ENCODE assay signal across 17 mouse cellular contexts in genomic region chr10:7062993-7063392, GRCm38 (mm10). TPM values are rescaled to one million over a fixed set of nuclear protein-coding genes. Genes with fewer than 3 reads are reported as not detected.
A peak's percentile ranks its signal among the peaks of the same experiment; 100 is the strongest.
DNase-seq lines count a peak whose midpoint lies in the region; ATAC-seq and TF ChIP-seq lines count a peak whose summit lies in the region.
"Had no signal": no experiment of that assay in that cellular context is flagged by ENCODE, and none has a peak within 500 bp of the region (broad histone marks: within the 10 kb centered on the region; RNA-seq: fewer than 3 reads in every experiment).

No protein-coding gene starts in this region.

- no peak for ATAC-seq in kidney, embryonic 16.5 days (ENCODE audit: low FRiP score, low TSS enrichment)
- peak; percentile 91 to 95 for ATAC-seq in hematopoietic stem cell, adult 5-6 weeks (replicated peaks in 1 of 2; ENCODE audit: insufficient read depth in 1 of 2, low FRiP score in 2 of 2, low TSS enrichment in 1 of 2, low read depth in 1 of 2, poor library complexity in 2 of 2, severe bottlenecking in 2 of 2)
- peak; percentile 91 for ATAC-seq in megakaryocyte progenitor cell, adult 5-6 weeks (replicated peaks; ENCODE audit: poor library complexity)
- no peak for ATAC-seq in intestine, embryonic 15.5 days
- ATAC-seq: activated CD4-positive, CD25-positive, alpha-beta regulatory T cell, adult 4 months; intestine, postnatal 0 days had no signal

- no peaks in the 10 kb centered on the region for H3K36me3 ChIP-seq in kidney, adult 2 months (ENCODE audit: control insufficient read depth, insufficient read depth, low read length)
- no peaks in the 10 kb centered on the region for H3K36me3 ChIP-seq in kidney, embryonic 16.5 days (ENCODE audit: insufficient read depth, low read length)
- no peaks in the 10 kb centered on the region for H3K36me3 ChIP-seq in intestine, embryonic 15.5 days
- H3K36me3 ChIP-seq: forebrain, embryonic 10.5 days; hindbrain, embryonic 10.5 days; liver, embryonic 13.5 days had no signal

- no peaks in the 10 kb centered on the region for H3K9me3 ChIP-seq in kidney, embryonic 16.5 days (ENCODE audit: low read length)
- H3K9me3 ChIP-seq in intestine, embryonic 15.5 days = no peaks in the 10 kb centered on the region
- H3K9me3 ChIP-seq: forebrain, embryonic 10.5 days; hindbrain, embryonic 10.5 days; liver, embryonic 13.5 days had no signal

- no peak overlapping the region for H3K4me2 ChIP-seq in kidney, embryonic 16.5 days (replicated peaks; ENCODE audit: low read depth, low read length)
- no peak overlapping the region for H3K4me2 ChIP-seq in intestine, embryonic 15.5 days (replicated peaks)
- H3K4me2 ChIP-seq: heart, embryonic 11.5 days; liver, embryonic 13.5 days had no signal

- TF ChIP-seq CTCF in kidney, adult 2 months (conservative IDR thresholded peaks at IDR 0.05; ENCODE audit: insufficient read depth, insufficient read length, low read depth, low read length) = no peak

- H3K4me3 ChIP-seq in kidney, adult 2 months (ENCODE audit: insufficient read depth, low read depth, low read length) = no peak overlapping the region
- H3K4me3 ChIP-seq in kidney, embryonic 16.5 days (ENCODE audit: low read length) = no peak overlapping the region
- H3K4me3 ChIP-seq in intestine, embryonic 15.5 days (replicated peaks) = no peak overlapping the region
- H3K4me3 ChIP-seq: forebrain, embryonic 10.5 days; hindbrain, embryonic 10.5 days; liver, embryonic 13.5 days had no signal

- no peak overlapping the region for H3K9ac ChIP-seq in kidney, embryonic 16.5 days (replicated peaks; ENCODE audit: low read length)
- H3K9ac ChIP-seq in intestine, embryonic 15.5 days = no peak overlapping the region
- H3K9ac ChIP-seq: liver, embryonic 13.5 days had no signal

- H3K27ac ChIP-seq in kidney, adult 2 months (ENCODE audit: insufficient read depth, low read depth, low read length) = no peak overlapping the region
- no peak overlapping the region for H3K27ac ChIP-seq in kidney, embryonic 16.5 days (ENCODE audit: low read length)
- H3K27ac ChIP-seq in intestine, embryonic 15.5 days = no peak overlapping the region
- H3K27ac ChIP-seq: forebrain, embryonic 10.5 days; hindbrain, embryonic 10.5 days; liver, embryonic 13.5 days had no signal

- WGBS in kidney, adult 2 months = 84% methylated on average over 7 of the region's 7 CpGs
- 79% methylated on average over 7 of the region's 7 CpGs for WGBS in kidney, embryonic 16.5 days
- WGBS in intestine, embryonic 15.5 days = 71% methylated on average over 7 of the region's 7 CpGs

- DNase-seq in kidney, adult 2 months = peak; percentile 21
- peak; percentile 88 for DNase-seq in A20 (ENCODE audit: low read depth, low spot score)
- DNase-seq in right cerebral cortex, postnatal 14 days = no peak
- no peak for DNase-seq in retina, postnatal 1 day
- DNase-seq: cerebellum, adult 8-10 months; liver, embryonic 13.5 days; thymus, adult 18-20 months had no signal

- no peak for TF ChIP-seq POLR2A in kidney, adult 2 months (IDR thresholded peaks at IDR 0.05; ENCODE audit: low read depth, low read length)

- no peaks in the 10 kb centered on the region for H3K27me3 ChIP-seq in kidney, adult 2 months (replicated peaks; ENCODE audit: control insufficient read depth, insufficient read depth, low read length)
- no peaks in the 10 kb centered on the region for H3K27me3 ChIP-seq in kidney, embryonic 16.5 days (ENCODE audit: insufficient read depth, low read length)
- no peaks in the 10 kb centered on the region for H3K27me3 ChIP-seq in intestine, embryonic 15.5 days (replicated peaks)
- H3K27me3 ChIP-seq: liver, embryonic 13.5 days had no signal

- H3K4me1 ChIP-seq in kidney, adult 2 months (ENCODE audit: control insufficient read depth, insufficient read depth, low read length) = no peaks in the 10 kb centered on the region
- no peaks in the 10 kb centered on the region for H3K4me1 ChIP-seq in kidney, embryonic 16.5 days (ENCODE audit: insufficient read depth, low read length)
- H3K4me1 ChIP-seq in intestine, embryonic 15.5 days (replicated peaks) = no peaks in the 10 kb centered on the region
- H3K4me1 ChIP-seq: forebrain, embryonic 10.5 days; hindbrain, embryonic 10.5 days; liver, embryonic 13.5 days had no signal

RNA-seq across cellular contexts. Expression of gene Ipcef1, which starts 10.7 kb away (rescaled TPM):
- 2.3 and 2.7 TPM in 2 replicates for polyA plus RNA-seq in kidney, adult 2 months (2012; rRNA removed)
- 1.9 and 2.2 TPM in 2 replicates for polyA plus RNA-seq in kidney, embryonic 16.5 days (2015; fragmentation: Nextera tagmentation; extraction: Ambion mirVana)
- 15.7 and 36.1 TPM in 2 replicates for total RNA-seq in hematopoietic stem cell, adult 5-6 weeks (2017)
- total RNA-seq in megakaryocyte progenitor cell, adult 5-6 weeks (2015) = 3.6 and 7.5 TPM in 2 replicates
- total RNA-seq in megakaryocyte progenitor cell, adult 5-6 weeks (2017) = 3.6 and 6.1 TPM in 2 replicates
- 0.19 and 0.23 TPM in 2 replicates for polyA plus RNA-seq in intestine, embryonic 15.5 days (2015; fragmentation: Nextera tagmentation; extraction: Ambion mirVana)
- total RNA-seq: gastrocnemius, adult 18-20 months had no signal

Comparison
In these comparisons a context has a peak if more than half of its experiments do, and no peak if none do; other contexts are left out.
1. DNase-seq: peak in kidney, adult 2 months (single experiment) and A20 (single experiment); none in right cerebral cortex, postnatal 14 days (single experiment) and retina, postnatal 1 day (single experiment).
2. ATAC-seq: peak in hematopoietic stem cell, adult 5-6 weeks (2 of 2) and megakaryocyte progenitor cell, adult 5-6 weeks (single experiment); none in kidney, embryonic 16.5 days (single experiment) and intestine, embryonic 15.5 days (single experiment).